Mouse (Mus musculus) T-helper 1 cell (primary cell): Measurements from ENCODE around the gene Atp8a2.
"Not testable (repeated sequence)": the region's sequence is repeated elsewhere in the genome, so short reads cannot be mapped to it uniquely, and the experiment has no call there.

ENCODE experiments used
- in situ Hi-C: fragments of 300-600 bp; cut with MboI, MseI; formaldehyde crosslinking; loops from one replicate; pipeline ENCODE4 v1.15.1; 2025; ENCODE audit warnings: high pct_unique_total_duplicates

Gene Atp8a2

DNA sequence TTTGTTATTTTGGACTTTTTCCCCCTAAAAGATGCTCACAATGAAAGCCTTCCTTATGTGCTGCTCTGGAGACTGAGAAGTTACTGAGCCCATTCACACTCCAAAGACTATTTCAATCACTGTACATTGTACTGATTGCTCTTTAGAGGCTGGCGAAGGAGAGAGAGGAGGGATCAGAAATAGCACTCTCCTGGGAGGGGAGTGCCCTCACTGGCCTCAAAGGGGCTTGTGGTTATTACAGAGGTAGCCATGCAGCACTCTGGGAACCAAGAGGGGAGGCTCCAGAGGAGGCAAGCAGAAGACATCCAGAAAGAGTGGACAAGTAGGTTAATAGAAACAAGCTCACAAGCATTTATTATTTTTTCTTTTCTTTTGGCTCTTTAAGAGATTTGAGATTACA, 169.8 kb downstream of the Atp8a2 start:
- in situ Hi-C loops, result no loop called here

DNA sequence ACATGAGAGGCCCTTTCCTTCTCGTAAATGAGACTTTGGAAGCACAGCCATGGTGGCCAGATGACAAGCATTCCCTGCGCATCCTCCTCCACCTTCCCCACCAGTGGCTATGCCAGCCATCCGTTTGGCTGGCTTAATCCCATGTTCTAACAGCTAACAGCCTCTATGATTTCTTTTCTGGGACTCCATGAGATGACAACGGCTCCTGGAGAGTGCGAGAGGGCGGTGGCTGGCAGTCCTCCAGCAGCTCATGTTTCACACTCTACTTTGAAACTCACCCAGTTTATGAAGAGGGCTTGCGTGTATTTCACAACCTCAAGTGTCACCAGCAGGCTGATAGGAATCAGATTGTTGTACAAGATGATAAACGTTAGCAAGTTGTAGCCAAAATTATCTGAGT, 170.3 kb downstream of the Atp8a2 start:
- in situ Hi-C loops, result no loop called here

DNA sequence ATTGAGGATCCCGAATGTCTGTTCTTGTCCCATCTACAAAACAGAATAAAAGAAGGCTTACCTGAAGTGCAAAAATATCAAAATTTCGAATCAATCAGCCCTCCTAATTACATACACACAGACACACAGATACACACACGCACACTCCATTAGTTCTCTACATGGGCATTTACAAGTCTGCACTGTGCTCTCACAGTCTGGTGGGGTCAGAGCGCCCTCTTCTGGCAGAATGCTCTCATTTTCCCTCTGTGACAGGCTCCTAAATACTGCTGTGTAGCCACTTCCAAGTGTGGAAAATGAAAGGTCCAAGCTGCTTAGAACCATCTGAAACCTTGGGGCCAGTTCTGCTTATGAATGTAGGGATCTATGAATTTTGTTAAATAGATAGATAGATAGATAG, 181.1 kb downstream of the Atp8a2 start:
- in situ Hi-C loops, result loop anchor here (5.0 kb wide), 1 partner anchor 409 kb away; no protein-coding TSS in a partner anchor

DNA sequence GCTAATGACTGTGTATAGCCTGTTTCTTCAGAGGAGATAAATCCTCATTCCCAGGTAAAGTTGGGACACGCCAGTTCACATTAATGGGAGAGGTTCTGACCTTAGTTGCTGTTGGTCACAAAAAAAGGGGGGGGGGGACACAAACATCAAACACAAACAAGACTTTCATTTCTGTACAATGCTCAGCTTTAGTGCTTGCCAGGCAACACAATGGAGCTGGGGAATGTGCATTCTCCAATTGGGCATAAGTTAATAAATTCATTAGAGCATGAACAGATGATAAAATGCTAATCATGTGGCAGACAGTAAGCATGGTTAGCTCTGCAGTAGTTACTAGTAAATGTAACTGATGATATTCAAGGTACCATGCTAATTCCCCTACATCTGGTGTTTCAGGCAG, 195.2 kb downstream of the Atp8a2 start:
- in situ Hi-C loops, result no loop called here

DNA sequence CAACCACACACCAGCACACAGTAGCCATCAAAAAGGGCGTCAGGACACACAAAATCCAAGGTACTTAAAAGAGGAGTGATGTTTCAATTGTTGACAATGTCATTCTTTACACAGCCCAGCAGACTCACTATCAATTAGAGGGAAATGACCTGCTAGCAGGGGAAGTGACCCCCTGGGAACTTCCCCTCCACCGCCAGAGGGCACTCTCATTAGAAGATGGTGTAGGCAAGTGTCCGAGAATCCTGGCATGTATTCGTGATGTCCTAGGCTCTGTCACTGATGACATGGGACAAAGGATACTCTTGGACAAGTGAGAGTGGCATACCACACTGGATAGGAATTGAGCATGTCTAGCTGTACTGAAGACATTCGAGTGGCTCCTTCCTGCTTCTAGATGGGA, 208.1 kb downstream of the Atp8a2 start:
- in situ Hi-C loops, result no loop called here

DNA sequence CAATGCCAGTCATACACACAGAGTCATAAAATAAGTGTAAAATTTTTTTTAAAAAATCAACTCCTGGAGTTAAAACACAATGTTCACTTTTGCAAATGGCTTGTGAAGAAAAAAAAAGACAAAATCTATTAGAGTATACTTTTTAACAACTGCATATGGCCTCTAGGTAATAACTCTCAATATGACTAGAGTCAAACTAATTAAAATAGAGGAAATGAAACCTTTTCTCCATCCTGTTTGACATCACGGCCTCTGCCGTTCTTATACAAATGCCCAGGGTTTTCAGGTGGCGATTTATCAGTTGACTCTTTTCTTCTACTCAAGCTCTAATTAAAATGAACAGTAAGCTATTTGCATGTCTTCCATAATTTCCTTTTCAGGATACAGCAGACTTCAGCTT, 209.0 kb downstream of the Atp8a2 start:
- in situ Hi-C loops, result no loop called here

DNA sequence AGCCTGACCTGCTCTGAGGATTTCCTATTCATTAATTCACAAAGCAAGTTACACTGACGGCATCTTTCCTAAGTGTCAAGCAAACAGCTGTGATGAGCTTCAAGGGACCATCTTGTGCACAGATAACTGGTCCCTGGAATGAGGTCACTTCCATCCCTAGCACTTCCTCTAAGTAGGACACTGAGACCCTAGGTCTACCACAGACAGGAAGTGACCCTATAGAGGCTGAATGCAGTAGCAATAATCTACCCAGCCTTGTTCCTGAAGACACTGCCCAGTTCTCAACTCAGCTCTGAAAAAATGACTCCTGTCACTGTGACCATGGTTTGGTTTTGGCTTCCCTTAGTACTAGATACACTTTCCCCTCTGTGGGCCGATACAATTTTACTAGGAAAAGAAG, 219.0 kb downstream of the Atp8a2 start:
- in situ Hi-C loops, result no loop called here

DNA sequence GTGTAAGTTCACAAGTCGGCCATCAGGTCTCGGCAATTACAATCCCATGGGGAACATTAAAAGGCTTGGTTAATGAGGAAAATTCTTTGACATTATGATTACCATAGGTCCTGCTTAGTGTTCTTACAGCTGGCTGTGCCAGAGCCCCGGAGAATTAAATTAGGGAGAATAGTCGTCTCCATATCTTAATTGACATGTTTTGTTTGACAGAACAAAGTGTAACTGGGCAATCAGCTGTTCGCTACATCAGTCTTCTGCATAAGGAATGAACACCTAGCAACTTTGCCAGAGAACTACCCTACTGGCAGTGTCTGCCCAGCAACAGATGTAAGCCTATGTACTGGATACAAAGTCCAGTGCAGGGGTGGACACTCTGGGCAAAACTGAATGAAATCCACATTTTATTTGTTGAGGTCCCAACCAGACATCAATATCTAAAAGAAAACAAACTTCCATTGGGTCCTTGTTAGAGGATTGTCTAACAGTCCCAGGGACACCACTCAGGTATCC, 225.7 kb downstream of the Atp8a2 start:
- in situ Hi-C loops, result no loop called here

DNA sequence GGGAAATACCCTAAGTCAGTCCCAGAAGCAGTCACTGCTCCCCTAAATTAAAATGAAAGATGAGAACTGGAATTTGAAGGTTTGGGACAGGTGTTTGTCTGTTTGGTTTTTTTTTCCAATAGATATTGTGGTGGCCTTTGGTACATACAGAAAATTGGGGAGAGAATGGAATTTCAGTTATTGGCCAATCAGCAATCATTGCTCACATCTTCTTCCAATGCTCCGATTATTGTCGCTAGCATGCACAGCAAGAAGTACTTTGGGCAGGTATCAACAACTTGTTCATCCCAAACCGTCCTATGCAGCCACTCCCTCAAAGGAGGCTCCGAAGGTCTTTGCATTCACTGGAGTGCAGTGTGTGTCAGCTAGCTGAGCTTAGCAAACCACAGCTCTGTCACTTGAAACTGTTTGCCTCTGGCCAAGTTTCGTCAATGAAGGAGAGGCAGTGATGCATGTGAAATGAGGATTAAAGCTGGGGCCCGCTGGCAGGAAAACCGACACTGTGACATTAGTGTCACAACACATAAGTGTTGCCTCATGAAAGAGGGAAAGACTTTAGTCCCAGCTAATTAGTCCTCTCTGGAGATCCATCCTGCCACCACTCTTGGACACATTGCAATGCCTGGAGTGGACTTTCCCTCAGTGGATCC, 227.4 kb downstream of the Atp8a2 start:
- in situ Hi-C loops, result no loop called here

DNA sequence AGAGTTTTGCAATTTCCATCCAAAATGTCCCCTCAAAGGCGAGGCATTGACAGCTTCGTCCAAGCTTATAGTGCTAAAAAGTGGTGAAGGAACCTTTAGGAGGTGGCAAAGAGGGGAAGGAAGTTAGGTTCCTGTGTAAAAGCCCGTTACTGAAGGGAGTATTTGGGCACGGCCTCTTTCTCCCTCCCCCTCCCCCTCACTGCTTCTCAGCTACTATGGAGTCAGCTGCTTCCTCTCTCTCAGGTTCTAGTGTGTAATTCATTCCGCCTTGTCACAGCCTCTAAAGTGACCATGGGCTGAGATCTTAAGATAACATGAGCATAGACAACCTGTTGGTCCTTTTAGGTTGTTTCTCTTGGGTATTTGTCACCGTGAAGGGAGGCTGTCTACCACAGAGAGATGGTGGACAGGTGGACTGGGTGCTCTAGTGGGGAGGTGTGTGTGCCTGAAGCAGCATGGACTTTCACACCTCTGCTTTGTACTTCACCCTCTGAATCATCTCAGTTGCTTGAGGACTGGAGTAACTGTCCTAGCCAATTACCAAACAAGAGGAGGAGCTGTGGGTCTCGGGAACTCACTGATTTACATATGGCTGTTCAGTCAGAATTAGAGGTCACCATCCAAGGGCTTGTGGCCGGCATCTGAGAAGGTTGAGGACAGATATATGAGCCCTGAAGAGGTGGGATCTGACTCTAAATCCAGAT, 229.0 kb downstream of the Atp8a2 start:
- in situ Hi-C loops, result no loop called here

DNA sequence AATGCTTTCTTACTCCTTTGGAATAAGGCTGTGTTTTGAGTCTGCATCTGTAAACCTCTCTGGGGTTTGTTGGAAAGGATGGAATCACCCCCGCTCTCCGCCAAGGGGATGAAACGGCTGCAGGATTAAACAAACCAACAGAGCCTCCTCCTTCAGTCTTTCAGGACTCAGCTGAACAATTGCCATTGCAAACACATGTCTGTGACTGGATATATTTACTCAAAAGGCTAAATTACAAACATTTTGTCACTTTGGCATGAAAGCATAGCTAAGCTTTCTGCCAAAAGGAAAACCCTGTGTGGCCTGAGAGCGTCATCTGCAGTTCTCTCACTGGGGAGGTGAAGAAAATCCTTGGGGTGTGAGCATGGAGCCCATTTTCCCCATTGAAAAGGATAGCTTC, 230.0 kb downstream of the Atp8a2 start:
- in situ Hi-C loops, result no loop called here

DNA sequence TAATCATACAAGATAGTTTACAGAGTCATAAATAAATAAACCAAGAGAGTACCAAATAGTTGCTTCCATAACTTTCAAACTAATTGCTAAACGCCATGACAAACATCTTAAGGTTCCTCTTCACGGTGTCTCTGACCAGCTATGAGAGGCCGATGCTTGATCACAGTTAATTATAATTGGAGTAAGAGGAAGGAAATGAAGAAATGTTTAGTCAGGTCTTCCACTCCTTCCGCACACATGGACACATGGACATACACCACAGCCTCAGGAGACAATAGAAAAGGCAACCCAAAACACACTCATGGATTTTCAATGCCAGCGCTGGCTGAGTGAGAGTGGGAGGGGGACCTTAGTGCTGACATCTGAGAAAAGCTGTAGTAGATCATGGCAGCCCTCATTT, 232.4 kb downstream of the Atp8a2 start:
- in situ Hi-C loops, result no loop called here

DNA sequence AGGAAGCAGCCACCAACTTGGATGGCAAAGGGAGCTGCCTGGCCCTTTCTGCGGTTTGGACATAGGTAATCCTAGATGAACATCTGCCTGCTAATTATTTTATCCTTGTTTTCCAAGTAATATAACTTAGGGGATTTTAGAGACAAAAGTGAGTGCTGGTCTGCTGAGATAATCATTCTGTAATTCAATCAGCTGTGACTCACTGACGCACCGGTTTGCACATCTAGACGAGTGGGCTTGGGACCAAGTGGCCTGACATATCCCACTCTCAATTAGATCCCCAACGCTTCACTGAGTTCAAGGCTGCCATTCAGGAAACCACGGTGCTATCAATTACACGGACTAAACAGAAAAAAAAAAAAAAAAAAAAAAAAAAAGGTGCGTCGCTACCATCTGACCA, 236.0 kb downstream of the Atp8a2 start:
- in situ Hi-C loops, result no loop called here

DNA sequence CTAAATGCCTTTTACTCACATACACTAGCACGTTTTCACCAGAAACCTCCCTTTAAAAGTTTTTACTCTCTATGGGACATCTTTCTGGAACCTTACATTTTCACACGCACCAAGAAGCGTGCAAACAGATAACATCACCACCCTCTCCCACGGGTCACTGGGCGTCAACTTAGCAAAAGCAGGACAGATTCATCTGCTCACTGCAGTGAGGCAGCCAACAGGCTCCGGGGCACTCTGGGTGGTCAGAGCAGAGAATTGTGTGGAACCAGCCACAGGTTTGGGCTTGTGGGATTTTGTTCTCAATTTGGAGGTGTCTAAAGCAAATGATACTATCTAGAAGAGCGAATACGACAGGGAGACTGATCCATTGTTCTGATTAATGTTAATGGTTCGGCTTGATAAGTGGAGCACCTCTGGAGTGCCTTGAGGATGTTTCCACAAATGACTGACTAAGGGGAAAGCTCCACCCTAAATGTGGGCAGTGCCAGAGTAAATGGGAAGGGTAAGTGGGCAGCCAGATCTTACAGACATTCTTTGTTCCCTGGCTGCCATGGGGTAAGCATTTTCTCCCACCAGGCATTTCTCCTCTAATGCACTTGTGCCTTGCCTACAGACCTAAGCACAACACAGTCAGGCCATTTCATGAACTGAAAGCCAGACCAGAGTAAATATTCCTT, 236.6 kb downstream of the Atp8a2 start:
- in situ Hi-C loops, result no loop called here

DNA sequence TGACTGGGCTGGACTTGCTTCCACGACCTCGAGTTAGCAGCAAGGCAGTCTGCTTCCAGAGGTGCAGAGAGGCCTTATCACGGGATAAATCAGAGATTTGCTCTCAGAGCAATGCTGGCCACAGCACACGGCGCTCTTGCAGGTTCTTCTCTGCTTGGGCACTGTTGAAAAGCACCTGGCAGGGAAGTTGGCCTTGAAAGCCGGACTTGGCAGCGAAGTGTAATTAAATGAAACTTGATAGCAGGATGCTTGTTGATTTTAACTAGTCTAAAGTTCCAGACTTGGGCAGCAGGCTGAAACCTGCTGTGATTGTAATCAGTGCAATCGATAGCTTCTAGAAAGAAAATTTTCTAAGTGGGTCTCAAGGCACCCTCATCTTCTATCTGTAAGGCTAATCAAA, 237.3 kb downstream of the Atp8a2 start:
- in situ Hi-C loops, result no loop called here

DNA sequence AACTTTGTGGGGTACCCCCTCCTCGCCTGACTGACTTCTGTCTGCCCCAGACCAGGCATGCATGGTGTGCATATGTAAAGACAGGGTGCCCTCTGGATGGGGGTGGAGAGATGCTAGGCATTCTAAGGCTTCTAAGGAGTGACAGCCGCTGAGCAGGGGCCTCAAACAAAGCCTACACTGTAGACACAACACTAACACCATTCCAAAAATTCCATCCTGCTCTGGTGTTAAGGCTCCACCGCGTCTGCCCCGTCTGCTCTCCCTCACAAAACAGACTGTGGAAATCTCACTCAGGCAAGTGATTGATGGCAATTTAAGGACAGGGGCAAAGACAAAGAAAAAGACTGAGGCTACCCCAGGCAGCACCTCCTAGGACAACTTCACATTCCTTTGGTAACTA, 247.0 kb downstream of the Atp8a2 start:
- in situ Hi-C loops, result loop anchor here (5.0 kb wide), 1 partner anchor 343 kb away; no protein-coding TSS in a partner anchor

DNA sequence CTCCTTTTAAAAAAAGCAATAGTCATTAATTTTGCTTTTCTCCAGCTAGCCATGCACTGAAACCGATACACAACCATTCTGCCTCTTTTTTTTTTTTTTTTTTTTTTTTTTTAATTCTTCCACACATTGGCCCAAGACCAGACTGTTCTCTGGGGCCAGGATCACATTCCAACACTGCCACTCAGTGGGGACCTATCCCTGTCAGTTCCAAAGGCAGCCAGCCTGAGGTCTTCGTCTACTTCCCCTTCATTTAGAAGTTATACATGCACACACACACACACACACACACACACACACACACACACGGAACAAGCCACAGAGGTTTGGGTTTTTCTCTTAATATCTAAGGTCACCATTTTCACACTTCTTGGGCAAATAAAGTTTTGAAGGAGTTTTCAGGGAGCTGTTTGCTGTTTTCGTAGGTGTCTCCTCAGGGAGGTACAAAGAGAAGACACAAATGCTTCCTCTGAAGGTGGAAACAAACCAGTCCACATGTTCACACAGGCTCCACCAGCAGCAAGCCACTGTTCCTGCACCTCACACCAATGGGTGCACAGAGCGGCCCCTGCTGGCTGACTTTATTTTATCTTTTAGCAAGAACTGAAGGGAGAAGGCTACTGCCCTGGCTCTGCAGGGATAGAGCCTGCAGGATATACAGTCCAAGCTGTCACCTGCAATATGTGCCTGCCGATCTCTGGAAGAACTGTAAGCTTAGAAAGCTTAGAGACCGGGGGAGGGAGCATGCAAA, 253.9 kb downstream of the Atp8a2 start:
- in situ Hi-C loops, result no loop called here

DNA sequence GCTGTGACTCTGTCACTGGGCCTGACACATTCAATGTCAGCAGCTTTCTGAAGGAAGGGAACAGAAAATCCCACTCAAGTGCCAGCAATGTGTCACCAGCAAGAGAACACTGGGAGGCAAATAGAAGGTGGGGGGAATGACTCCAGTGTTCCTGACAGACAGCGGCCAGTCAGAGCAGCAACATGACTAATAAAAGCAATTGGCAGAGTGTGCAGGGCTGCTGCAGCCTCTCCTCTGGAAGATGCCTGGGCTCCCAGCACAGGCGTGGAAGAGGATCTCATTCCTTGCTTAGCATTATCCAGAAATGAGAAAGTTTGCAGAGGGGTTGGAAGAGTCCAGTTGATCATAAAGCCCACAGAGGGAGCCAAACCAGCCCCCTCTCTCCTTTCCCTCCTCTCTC, 254.8 kb downstream of the Atp8a2 start:
- in situ Hi-C loops, result no loop called here

DNA sequence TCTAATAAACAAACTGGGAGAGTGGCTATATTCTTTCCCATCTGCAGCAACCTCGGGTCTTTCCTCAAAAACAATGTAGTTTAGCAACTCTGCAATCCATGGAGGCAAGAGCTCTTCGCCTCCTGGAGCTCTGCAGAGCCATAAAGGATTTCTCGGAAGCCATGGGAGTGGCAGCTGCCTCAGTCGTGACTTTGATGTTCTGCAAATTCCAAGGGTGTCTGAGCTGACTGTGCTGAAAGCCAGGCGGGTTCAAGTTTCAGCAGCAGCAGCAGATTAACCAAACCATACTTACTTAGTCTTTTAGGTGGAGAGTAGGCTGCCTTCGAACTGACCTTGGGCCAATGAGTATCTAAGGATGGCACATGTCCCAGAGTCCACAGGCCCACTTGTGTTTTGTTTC, 264.6 kb downstream of the Atp8a2 start:
- in situ Hi-C loops, result no loop called here

DNA sequence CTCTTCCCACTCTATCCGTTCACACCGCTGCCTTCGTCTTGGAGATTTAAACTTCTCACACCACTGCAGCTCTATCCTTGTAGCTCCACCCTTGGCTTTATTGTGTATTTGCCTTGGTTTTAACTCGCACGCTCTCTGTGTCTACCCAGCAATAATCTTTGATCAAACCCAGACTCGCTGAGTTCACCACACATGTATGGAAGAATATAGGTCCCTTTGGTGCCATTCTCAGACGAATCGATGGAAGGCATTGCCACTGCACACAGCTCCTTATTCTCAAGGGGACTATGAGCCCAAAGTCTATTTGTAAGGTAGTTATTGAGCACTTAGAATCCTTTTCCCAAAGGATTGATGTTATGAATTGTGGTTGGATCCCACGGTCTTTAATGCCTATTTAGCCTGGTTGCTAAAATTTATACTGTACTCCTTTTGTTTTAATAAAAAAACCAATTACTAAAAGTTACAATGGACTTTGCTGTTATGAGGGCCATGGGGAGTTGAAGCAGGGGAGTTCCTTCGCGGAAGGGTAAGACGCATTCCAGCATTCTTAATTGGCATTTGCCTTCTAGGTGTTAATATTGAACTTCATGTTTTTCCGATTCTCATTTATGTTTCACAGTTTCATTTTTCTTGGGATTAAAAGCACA, 265.4 kb downstream of the Atp8a2 start:
- in situ Hi-C loops, result no loop called here

DNA sequence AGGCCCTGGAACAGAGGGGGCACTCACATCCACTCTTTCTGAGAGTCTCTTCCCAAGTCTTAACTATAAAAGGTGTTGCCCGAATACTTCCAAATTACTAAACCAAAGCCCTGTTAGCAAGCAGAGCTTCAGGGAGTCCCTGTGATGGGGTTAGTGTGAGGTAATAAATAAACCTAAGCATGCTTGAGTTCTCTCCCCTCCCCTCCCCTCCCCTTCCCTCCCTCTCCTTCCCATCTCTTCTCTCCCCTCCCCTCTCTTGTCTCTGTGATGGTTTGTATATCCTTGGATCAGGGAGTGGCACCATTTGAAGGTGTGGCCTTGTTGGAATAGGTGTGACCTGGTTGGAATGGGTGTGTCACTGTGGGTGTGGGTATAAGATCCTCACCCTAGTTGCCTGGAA, 267.8 kb downstream of the Atp8a2 start:
- in situ Hi-C loops, result not testable (repeated sequence)

DNA sequence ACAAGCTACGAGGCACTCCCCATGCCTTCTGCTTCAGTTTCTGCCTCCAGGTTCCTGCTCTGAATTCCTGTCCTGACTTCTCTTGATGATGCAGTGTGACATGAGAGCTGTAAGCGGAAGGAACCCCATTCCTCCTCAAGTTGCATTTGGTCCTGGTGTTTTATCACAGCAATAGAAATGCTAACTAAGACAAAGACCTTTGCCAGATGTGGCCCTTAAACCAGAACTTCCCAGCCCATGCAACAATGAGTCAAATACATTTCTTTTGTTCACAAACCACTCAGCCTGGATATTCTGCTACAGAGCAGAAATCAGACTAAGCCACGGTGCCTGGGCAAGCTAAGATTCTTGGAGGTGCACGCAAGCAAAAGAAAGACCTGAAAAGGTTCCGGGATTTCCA, 268.2 kb downstream of the Atp8a2 start:
- in situ Hi-C loops, result no loop called here
